Mouse (Mus musculus): Measurements from ENCODE around the gene Cpa2.

Gene Cpa2

GRCm38 (mm10) chr6:30547656-30548306 is 6.4 kb downstream of the Cpa2 start:
- in situ Hi-C loops (cut with MboI; ENCODE audit: low sequenced_read_pairs), result no loop called here

GRCm38 (mm10) chr6:30549231-30549761 is 7.9 kb downstream of the Cpa2 start:
- in situ Hi-C loops (cut with MboI; ENCODE audit: low sequenced_read_pairs), result no loop called here

- in situ Hi-C loops (cut with MboI; ENCODE audit: low sequenced_read_pairs), result no loop called here
These were observed 9.3 kb downstream of the Cpa2 start for GRCm38 (mm10) chr6:30550496-30551192.

GRCm38 (mm10) chr6:30551193-30551515 is 9.8 kb downstream of the Cpa2 start:
- in situ Hi-C loops (cut with MboI; ENCODE audit: low sequenced_read_pairs), result no loop called here

- in situ Hi-C loops (cut with MboI; ENCODE audit: low sequenced_read_pairs), result no loop called here
These were observed 10.5 kb downstream of the Cpa2 start for GRCm38 (mm10) chr6:30551644-30552580.

- in situ Hi-C loops (cut with MboI; ENCODE audit: low sequenced_read_pairs), result no loop called here
These were observed 11.2 kb downstream of the Cpa2 start for GRCm38 (mm10) chr6:30552628-30553027.

- in situ Hi-C loops (cut with MboI; ENCODE audit: low sequenced_read_pairs), result no loop called here
These were observed 12.1 kb downstream of the Cpa2 start for GRCm38 (mm10) chr6:30553381-30554010.

GRCm38 (mm10) chr6:30554092-30554491 is 12.7 kb downstream of the Cpa2 start:
- in situ Hi-C loops (cut with MboI; ENCODE audit: low sequenced_read_pairs), result no loop called here

- in situ Hi-C loops (cut with MboI; ENCODE audit: low sequenced_read_pairs), result no loop called here
These were observed 13.3 kb downstream of the Cpa2 start for GRCm38 (mm10) chr6:30554621-30555170.

GRCm38 (mm10) chr6:30556080-30556479 is 14.7 kb downstream of the Cpa2 start:
- in situ Hi-C loops (cut with MboI; ENCODE audit: low sequenced_read_pairs), result no loop called here

GRCm38 (mm10) chr6:30559726-30560125 is 18.3 kb downstream of the Cpa2 start:
- in situ Hi-C loops (cut with MboI; ENCODE audit: low sequenced_read_pairs), result no loop called here

GRCm38 (mm10) chr6:30562132-30562531 is 20.8 kb downstream of the Cpa2 start:
- in situ Hi-C loops (cut with MboI; ENCODE audit: low sequenced_read_pairs), result no loop called here

- in situ Hi-C loops (cut with MboI; ENCODE audit: low sequenced_read_pairs), result no loop called here
These were observed 22.2 kb downstream of the Cpa2 start for GRCm38 (mm10) chr6:30563575-30563974.

- in situ Hi-C loops (cut with MboI; ENCODE audit: low sequenced_read_pairs), result no loop called here
These were observed 22.7 kb downstream of the Cpa2 start for GRCm38 (mm10) chr6:30564051-30564450.

GRCm38 (mm10) chr6:30568069-30568468 is 26.7 kb downstream of the Cpa2 start, which contains the start of gene Cpa4:
Gene Cpa4 (plus strand): TSS chr6:30568369.
- in situ Hi-C loops (cut with MboI; ENCODE audit: low sequenced_read_pairs), result no loop called here

GRCm38 (mm10) chr6:30569331-30569730 is 27.9 kb downstream of the Cpa2 start:
- in situ Hi-C loops (cut with MboI; ENCODE audit: low sequenced_read_pairs), result no loop called here

- in situ Hi-C loops (cut with MboI; ENCODE audit: low sequenced_read_pairs), result no loop called here
These were observed 28.6 kb downstream of the Cpa2 start for GRCm38 (mm10) chr6:30570012-30570411.

GRCm38 (mm10) chr6:30572456-30573311 is 31.3 kb downstream of the Cpa2 start:
- in situ Hi-C loops (cut with MboI; ENCODE audit: low sequenced_read_pairs), result no loop called here

- in situ Hi-C loops (cut with MboI; ENCODE audit: low sequenced_read_pairs), result no loop called here
These were observed 32.0 kb downstream of the Cpa2 start for GRCm38 (mm10) chr6:30573380-30573779.

GRCm38 (mm10) chr6:30574945-30575344 is 33.6 kb downstream of the Cpa2 start:
- in situ Hi-C loops (cut with MboI; ENCODE audit: low sequenced_read_pairs), result no loop called here
